Mouse (Mus musculus) midbrain, postnatal 0 days (tissue): ENCODE measurements at regions not wholly inside any gene's neighbourhood (a gene's known extent, or its start where the extent isn't known, plus 50 kb on each side); places are given as distances from the start of the nearest gene placed in this dataset.

Experiments used
- ATAC-seq: fragments of 200-750 bp; cut with Nextera tagmentation; 2 replicates; pipeline ENCODE4 v1.8.0; 2017; ENCODE audit warnings: moderate number of reproducible peaks, mild to moderate bottlenecking, moderate TSS enrichment, moderate library complexity; ENCODE audit not compliant: low FRiP score
- DNase-seq: peaks from one replicate; pipeline ENCODE4 v3.0.0-alpha.2; 2015; ENCODE audit warnings: low spot score
- H3K27ac ChIP-seq: fragments of 300-500 bp; sonication (generic); 2 replicates; pipeline ENCODE4 v1.5.1; 2014; ENCODE audit warnings: low read depth, mild to moderate bottlenecking, low read length, mixed read lengths
- H3K27me3 ChIP-seq: fragments of 300-500 bp; sonication (generic); 2 replicates; pipeline ENCODE4 v1.6.1; 2014; ENCODE audit warnings: low read length, control low read depth, mixed read lengths; ENCODE audit not compliant: insufficient read depth
- H3K36me3 ChIP-seq: fragments of 300-500 bp; sonication (generic); 2 replicates; pipeline ENCODE4 v1.6.1; 2014; ENCODE audit warnings: low read length, control low read depth, mixed read lengths; ENCODE audit not compliant: insufficient read depth
- H3K4me1 ChIP-seq: fragments of 300-500 bp; sonication (generic); 2 replicates; pipeline ENCODE4 v1.6.1; 2014; ENCODE audit warnings: mild to moderate bottlenecking, control low read depth, antibody characterized with exemption, low read length, mixed read lengths; ENCODE audit not compliant: insufficient read depth
- H3K4me2 ChIP-seq: fragments of 300-500 bp; sonication (generic); 2 replicates; pipeline ENCODE4 v1.6.1; 2014; ENCODE audit warnings: low read depth, mild to moderate bottlenecking, low read length, mixed read lengths; ENCODE audit not compliant: poor library complexity, severe bottlenecking
- H3K4me3 ChIP-seq: fragments of 300-500 bp; sonication (generic); 2 replicates; pipeline ENCODE4 v1.5.1; 2014; ENCODE audit warnings: low read depth, mild to moderate bottlenecking, low read length, moderate library complexity
- H3K9ac ChIP-seq: fragments of 300-500 bp; sonication (generic); replicated peaks from 2 replicates; pipeline ENCODE4 v1.6.1; 2014; ENCODE audit warnings: mild to moderate bottlenecking, low read length, moderate library complexity, mixed read lengths; ENCODE audit not compliant: poor library complexity, severe bottlenecking
- H3K9me3 ChIP-seq: fragments of 300-500 bp; sonication (generic); 2 replicates; pipeline ENCODE4 v1.6.1; 2016; ENCODE audit warnings: low read length, control low read depth
- CTCF ChIP-seq: IDR thresholded peaks from 2 replicates; pipeline ENCODE4 v1.5.1; 2016; ENCODE audit warnings: antibody characterized with exemption, mild to moderate bottlenecking
- WGBS: fragments of 180-500 bp; shearing (Covaris S2); extraction: QIAGEN DNeasy Blood & Tissue Kit; methylation state at CpG from one replicate; pipeline ENCODE4 v1.1.7; 2014; 5-methylcytosine and 5-hydroxymethylcytosine counted together

DNA sequence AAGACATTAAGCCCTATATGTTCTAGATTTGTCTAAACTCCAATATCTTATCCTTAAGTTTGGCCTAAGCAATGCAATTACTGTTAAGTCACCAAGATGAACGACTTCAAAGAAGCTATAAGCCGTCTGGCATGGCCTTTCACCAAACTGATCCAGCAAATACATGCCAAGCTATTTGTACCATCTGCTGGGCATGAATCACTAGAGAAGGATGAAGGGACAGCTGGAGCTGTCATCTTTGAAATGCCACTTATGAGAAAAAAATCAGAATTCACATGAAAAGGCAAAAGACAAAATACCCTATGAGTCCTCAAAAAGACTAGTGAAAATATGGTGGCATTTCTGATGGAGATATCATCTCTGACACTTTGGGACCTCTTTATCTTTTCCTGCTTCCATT, 430.3 kb upstream of the Steap1 start:
- no peaks in the 10 kb centered on the region for H3K4me1 ChIP-seq
- H3K9ac ChIP-seq: no peak overlapping the region
- TF ChIP-seq CTCF: no peak
- no peaks in the 10 kb centered on the region for H3K9me3 ChIP-seq
- ATAC-seq: no peak
- DNase-seq: peak; percentile 77
- no peak overlapping the region for H3K4me3 ChIP-seq
- 58% methylated on average over 2 of the region's 2 CpGs for WGBS
- no peaks in the 10 kb centered on the region for H3K27me3 ChIP-seq
- no peaks in the 10 kb centered on the region for H3K36me3 ChIP-seq
- no peak overlapping the region for H3K27ac ChIP-seq
- H3K4me2 ChIP-seq: no peak overlapping the region

DNA sequence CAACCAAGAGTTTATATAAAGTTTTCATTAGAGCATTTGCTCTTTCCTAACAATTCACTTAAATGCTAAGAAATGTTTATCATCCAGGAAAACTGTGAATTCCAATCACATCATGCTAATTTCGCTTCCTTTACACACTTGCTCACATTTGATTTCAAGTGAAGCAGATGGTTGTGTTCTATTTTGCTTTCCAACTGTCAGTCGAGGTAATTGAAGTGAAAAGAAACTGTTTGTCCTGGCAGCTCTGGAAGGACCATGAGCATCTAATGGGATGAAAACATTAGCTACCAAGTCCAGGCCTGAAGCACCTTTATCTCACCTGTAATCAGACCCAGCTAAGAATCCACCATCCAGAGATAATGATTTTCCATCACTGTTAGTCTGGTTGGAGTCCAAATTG, 418.9 kb upstream of the Steap1 start:
- H3K9me3 ChIP-seq: no peaks in the 10 kb centered on the region
- WGBS: 64% methylated on average over 2 of the region's 2 CpGs
- no peak for TF ChIP-seq CTCF
- H3K4me2 ChIP-seq: no peak overlapping the region
- no peak overlapping the region for H3K27ac ChIP-seq
- DNase-seq: peak; percentile 3
- no peaks in the 10 kb centered on the region for H3K27me3 ChIP-seq
- H3K4me3 ChIP-seq: no peak overlapping the region
- no peak for ATAC-seq
- H3K9ac ChIP-seq: no peak overlapping the region
- H3K4me1 ChIP-seq: no peaks in the 10 kb centered on the region
- H3K36me3 ChIP-seq: no peaks in the 10 kb centered on the region

DNA sequence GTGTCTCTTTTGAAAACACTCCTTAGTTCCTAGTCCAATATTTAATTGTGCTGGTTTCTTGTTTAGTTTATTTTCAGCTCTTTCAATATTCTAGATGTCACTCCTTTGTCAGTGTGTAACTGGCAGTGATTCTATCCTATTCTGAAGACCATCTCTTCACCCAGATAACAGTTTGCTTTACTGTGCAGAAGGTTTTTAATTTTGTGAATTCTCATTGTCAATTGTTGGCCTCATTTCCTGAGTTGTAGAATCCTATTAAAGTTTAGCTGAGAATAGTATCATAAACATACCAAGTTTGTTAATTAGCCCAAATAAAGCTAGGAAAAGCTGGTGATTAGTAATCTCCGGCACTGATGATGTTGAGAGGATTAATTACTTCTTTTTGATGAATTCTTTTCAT, 418.4 kb upstream of the Steap1 start:
- H3K27me3 ChIP-seq: no peaks in the 10 kb centered on the region
- DNase-seq: no peak
- no peak overlapping the region for H3K27ac ChIP-seq
- H3K9ac ChIP-seq: no peak overlapping the region
- no peaks in the 10 kb centered on the region for H3K36me3 ChIP-seq
- H3K9me3 ChIP-seq: no peaks in the 10 kb centered on the region
- H3K4me3 ChIP-seq: no peak overlapping the region
- WGBS: 81% methylated on average over 1 of the region's 1 CpGs
- TF ChIP-seq CTCF: no peak
- ATAC-seq: no peak
- H3K4me2 ChIP-seq: no peak overlapping the region
- no peaks in the 10 kb centered on the region for H3K4me1 ChIP-seq
